Mouse (Mus musculus) liver, embryonic 14.5 days (tissue): ENCODE results near the gene Hivep2.

Source experiments
- CTCF ChIP-seq: IDR thresholded peaks from 2 replicates; pipeline ENCODE4 v1.5.1; 2016; ENCODE audit warnings: antibody characterized with exemption, low read depth, control low read depth
- EP300 ChIP-seq: IDR thresholded peaks from 2 replicates; pipeline ENCODE4 v1.6.1; 2016; ENCODE audit warnings: antibody characterized with exemption, low read depth

GRCm38 (mm10) chr10:13962965-13963364 is 2.9 kb upstream of the Hivep2 start:
- no peak for TF ChIP-seq CTCF
- TF ChIP-seq EP300, result no peak
